Mouse (Mus musculus) ES-Bruce4 (cell line): ENCODE measurements around the gene Slc12a9.

Source experiments
- CTCF ChIP-seq: IDR thresholded peaks from one replicate; pipeline ENCODE4 v1.8.1; 2011; ENCODE audit warnings: low read depth, low read length
- EP300 ChIP-seq: IDR thresholded peaks from 2 replicates; pipeline ENCODE4 v1.6.1; 2011; ENCODE audit warnings: low read depth, low read length; ENCODE audit not compliant: insufficient read depth
- POLR2A ChIP-seq: IDR thresholded peaks from one replicate; pipeline ENCODE4 v1.8.1; 2011; ENCODE audit warnings: low read length; ENCODE audit not compliant: insufficient read depth

- TF ChIP-seq POLR2A, result no peak
- TF ChIP-seq CTCF, result peak; percentile 66
- no peak for TF ChIP-seq EP300
Observed at GRCm38 (mm10) chr5:137290677-137291076, 42.7 kb downstream of the Slc12a9 start.
